Mouse (Mus musculus): ENCODE data around the gene 1700028J19Rik.

DNA sequence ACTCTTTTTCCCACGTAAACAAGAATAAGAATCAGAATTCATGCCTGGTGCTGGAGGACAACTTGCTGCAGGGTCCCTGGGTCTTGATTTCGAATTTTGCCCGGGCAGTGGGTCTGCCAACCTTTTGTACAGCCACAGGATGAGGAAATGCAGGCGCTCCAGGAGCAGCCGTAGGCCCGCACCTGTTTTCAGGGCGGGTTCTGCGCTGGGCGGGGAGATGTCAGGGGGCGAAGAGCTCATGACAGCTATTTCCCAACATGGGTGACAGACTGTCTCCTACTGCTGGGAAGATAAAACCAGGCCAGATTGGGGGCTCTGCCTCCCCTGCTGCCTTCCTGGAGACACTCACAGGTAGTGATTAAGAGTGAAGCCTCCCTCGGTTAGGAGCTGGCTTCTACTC lies 27.6 kb upstream of the 1700028J19Rik start:
- TF ChIP-seq HCFC1 (IDR thresholded peaks at IDR 0.05; ENCODE audit: borderline replicate concordance, insufficient read depth, low read length), result no peak
- TF ChIP-seq ZNF384 (IDR thresholded peaks at IDR 0.05; ENCODE audit: low read depth, low read length), result no peak
- no peak for TF ChIP-seq CHD2 (IDR thresholded peaks at IDR 0.05; ENCODE audit: low read depth, low read length)

All from ES-E14 (cell line).